Comparison of ENCODE assay signal across 8 mouse cellular contexts in genomic region chr10:120707771-120708750, GRCm38 (mm10).
DNase-seq lines count a peak whose midpoint lies in the region; ATAC-seq and TF ChIP-seq lines count a peak whose summit lies in the region.

No protein-coding gene starts in this region.

- no peak overlapping the region for H3K27ac ChIP-seq in gastrocnemius, adult 2 months
- peak overlapping the region; percentile 65 for H3K27ac ChIP-seq in hindbrain, embryonic 11.5 days (ENCODE audit: low read depth, low read length)

- H3K9me3 ChIP-seq in hindbrain, embryonic 11.5 days (ENCODE audit: control insufficient read depth, low read length): no peaks in the 10 kb centered on the region

- peaks cover 17% of the 10 kb centered on the region for H3K4me1 ChIP-seq in hindbrain, embryonic 11.5 days (replicated peaks; ENCODE audit: control insufficient read depth, insufficient read depth, low read length)

- no peak for TF ChIP-seq CTCF in gastrocnemius, adult 2 months (IDR thresholded peaks at IDR 0.05)

- 15% methylated on average over 20 of the region's 20 CpGs for WGBS in hindbrain, embryonic 11.5 days

- ATAC-seq in hindbrain, embryonic 11.5 days (ENCODE audit: low FRiP score): peak; percentile 74

- 0 out of 2 replicates have a peak overlapping the region, but pooled peaks have one; percentile 9 for H3K4me3 ChIP-seq in gastrocnemius, adult 2 months
- H3K4me3 ChIP-seq in hindbrain, embryonic 11.5 days (ENCODE audit: low read depth, low read length): no peak overlapping the region

- H3K4me2 ChIP-seq in hindbrain, embryonic 11.5 days (replicated peaks; ENCODE audit: low read depth, low read length): no peak overlapping the region; the same call in 1 of the 2 replicates

- no peak for DNase-seq in gastrocnemius, adult 2 months
- DNase-seq in gastrocnemius, adult 18-20 months (ENCODE audit: low spot score): no peak
- peak; percentile 78 for DNase-seq in R1 (ENCODE audit: low read depth, low spot score)
- DNase-seq in hindbrain, embryonic 11.5 days (ENCODE audit: low spot score): peak; percentile 76
- DNase-seq in lung, postnatal 14 days: peak; percentile 11
- no peak for DNase-seq in spleen, adult 18-20 months
- DNase-seq in frontal cortex, postnatal 25 days (ENCODE audit: low spot score in 2 of 2): no peak
- no peak for DNase-seq in left cerebral cortex, adult 8-10 months (ENCODE audit: low spot score in 2 of 2)

- no peaks in the 10 kb centered on the region for H3K27me3 ChIP-seq in hindbrain, embryonic 11.5 days (ENCODE audit: control insufficient read depth, insufficient read depth, low read length)

- no peaks in the 10 kb centered on the region for H3K36me3 ChIP-seq in hindbrain, embryonic 11.5 days (ENCODE audit: control insufficient read depth, insufficient read depth, low read length)

- peak overlapping the region; percentile 34 for H3K9ac ChIP-seq in hindbrain, embryonic 11.5 days (ENCODE audit: low read depth, low read length)

- intact Hi-C loops in gastrocnemius, adult 2 months (cut with DNase I): no loop called here

Comparison
In these comparisons a context has a peak if more than half of its experiments do, and no peak if none do; other contexts are left out.
1. DNase-seq: peak in R1 (single experiment), hindbrain, embryonic 11.5 days (single experiment) and lung, postnatal 14 days (single experiment); none in gastrocnemius, adult 2 months (single experiment), gastrocnemius, adult 18-20 months (single experiment), spleen, adult 18-20 months (0 of 2), frontal cortex, postnatal 25 days (0 of 2) and left cerebral cortex, adult 8-10 months (0 of 2).